Mouse (Mus musculus) small intestine, adult 10 weeks (tissue): ENCODE measurements around the gene Kin. TPM values are rescaled to one million over a fixed set of nuclear protein-coding genes. Genes with fewer than 3 reads are reported as not detected.

Experiments used
- polyA plus RNA-seq: library from polyadenylated mRNA; stranded (reverse); fragments of 350-450 nt; fragmentation: Illumina TruSeq; extraction: RNeasy Lipid Tissue Mini Kit (QIAGEN cat#74804); gene quantifications from one replicate; pipeline ENCODE4 v1.2.3, GENCODE M21; 2014; ENCODE audit warnings: low replicate concordance

Gene Kin
- 27.7 TPM for polyA plus RNA-seq

DNA sequence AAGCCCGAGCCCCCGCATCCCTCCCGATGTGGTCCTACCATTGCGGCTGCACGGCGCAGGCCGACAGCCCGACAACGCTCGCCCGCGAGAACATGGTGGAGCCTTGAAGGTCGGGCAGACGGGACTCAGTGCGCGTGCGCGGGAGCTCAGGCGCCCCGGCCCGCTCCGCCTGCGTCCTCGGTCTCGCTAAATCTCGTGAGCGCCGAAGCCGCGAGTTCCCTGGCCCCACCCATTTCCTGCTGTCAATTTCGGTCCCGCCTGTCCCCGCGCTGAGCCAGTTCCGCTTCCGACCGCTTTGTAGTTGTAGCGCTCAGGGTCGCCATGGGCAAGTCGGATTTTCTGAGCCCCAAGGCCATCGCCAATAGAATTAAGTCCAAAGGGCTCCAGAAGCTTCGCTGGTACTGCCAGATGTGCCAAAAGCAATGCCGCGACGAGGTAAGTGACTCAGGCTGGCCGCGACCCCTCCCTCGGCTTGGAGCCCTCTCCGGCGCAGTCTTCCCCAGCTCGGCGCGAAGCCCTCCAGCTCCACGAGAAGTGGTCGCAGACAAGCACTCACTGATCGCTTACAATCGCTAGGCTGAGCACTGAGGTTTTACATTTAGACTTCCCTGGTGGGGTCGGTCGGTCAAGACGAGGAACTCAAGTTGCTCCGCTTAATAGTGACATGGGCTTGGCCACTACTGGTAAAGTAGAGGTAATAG, at the start of gene Kin, which contains the start of gene Atp5c1:
Gene Kin, plus strand, starts transcription at position 284 of the 701 bp plus-strand sequence.
Gene Atp5c1, minus strand, starts transcription at position 201 of the 701 bp plus-strand sequence.

DNA sequence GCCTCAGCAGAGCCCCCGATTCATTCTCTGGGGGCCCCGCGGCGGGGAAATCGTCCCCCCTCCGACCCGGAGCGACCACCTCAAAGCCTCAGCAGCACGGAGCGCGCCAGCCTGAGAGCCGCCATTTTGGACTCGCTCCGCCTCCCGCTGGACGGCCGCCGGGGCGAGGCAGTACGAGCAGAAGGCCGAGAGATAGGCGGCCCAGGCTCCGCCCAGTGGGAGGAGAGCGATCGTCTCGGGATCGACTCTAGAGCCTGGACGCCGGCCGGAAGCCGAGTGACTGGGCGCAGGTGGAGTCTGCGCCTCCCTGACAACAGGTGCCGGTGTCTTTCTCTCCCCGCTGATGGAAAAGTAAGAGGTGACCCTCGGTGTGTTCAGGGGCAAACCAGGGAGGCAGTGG, 31.9 kb upstream of the Kin start, which contains the start of gene Taf3:
Gene Taf3, minus strand, starts transcription at position 136 of the 400 bp plus-strand sequence.

DNA sequence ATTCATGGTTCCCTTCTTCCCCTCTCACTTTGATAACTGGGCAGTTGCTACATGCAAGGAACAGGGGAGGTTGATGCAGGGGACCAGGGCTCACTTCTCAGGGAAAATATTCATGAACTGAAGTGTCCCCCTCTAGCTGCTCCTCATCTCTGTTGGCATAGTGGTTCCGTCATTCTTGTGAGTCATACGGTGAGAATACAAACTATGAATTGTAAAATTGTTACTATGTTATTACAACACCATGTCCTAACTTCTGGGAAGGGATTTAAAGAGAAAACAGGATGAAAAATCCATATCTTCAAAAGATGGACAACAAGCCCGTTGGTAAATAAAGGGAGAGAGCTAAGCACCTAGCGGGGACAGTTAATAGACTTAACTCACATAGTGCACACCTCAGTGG, 50.9 kb downstream of the Kin start, which contains the start of gene Itih2:
Gene Itih2, minus strand, starts transcription at position 101 of the 400 bp plus-strand sequence.

Other genes with a start within 250 kb of the Kin start
- gene 4930412O13Rik, start 199.3 kb upstream of the Kin start, polyA plus RNA-seq: not detected
- gene 9230102O04Rik, start 191.1 kb upstream of the Kin start, polyA plus RNA-seq: not detected
- 0.74 TPM for gene Gata3, start 190.6 kb upstream of the Kin start, polyA plus RNA-seq
- gene Taf3, start 32.0 kb upstream of the Kin start, polyA plus RNA-seq: 6.6 TPM
- 1,418 TPM for gene Atp5c1, start 83 bp upstream of the Kin start, polyA plus RNA-seq
- gene Itih2, start 50.8 kb downstream of the Kin start, polyA plus RNA-seq: 0.30 TPM
- gene Itih5, start 73.0 kb downstream of the Kin start, polyA plus RNA-seq: 29.4 TPM